Mouse (Mus musculus): ENCODE measurements around the gene Dnm1.
"Not testable (repeated sequence)": the region's sequence is repeated elsewhere in the genome, so short reads cannot be mapped to it uniquely, and the experiment has no call there.

Dnm1 gene

GRCm38 (mm10) chr2:32367315-32367714 is 14.2 kb upstream of the Dnm1 start:
- TF ChIP-seq POU5F1 (IDR thresholded peaks at IDR 0.05; ENCODE audit: borderline replicate concordance, low read length) (no peak), CTCF (conservative IDR thresholded peaks at IDR 0.05; ENCODE audit: low read length) (no peak), NANOG (IDR thresholded peaks at IDR 0.05; ENCODE audit: borderline replicate concordance, low read length) (no peak)
- H3K36me3 ChIP-seq (ENCODE audit: insufficient read depth, low read length): peaks cover 30% of the 10 kb centered on the region

GRCm38 (mm10) chr2:32364121-32364520 is 11.0 kb upstream of the Dnm1 start:
- no peak overlapping the region for H3K4me3 ChIP-seq (replicated peaks; ENCODE audit: low read length)
- peaks cover 31% of the 10 kb centered on the region for H3K4me1 ChIP-seq (replicated peaks; ENCODE audit: low read depth, low read length)
- TF ChIP-seq CTCF (conservative IDR thresholded peaks at IDR 0.05; ENCODE audit: low read length) (no peak), NANOG (IDR thresholded peaks at IDR 0.05; ENCODE audit: borderline replicate concordance, low read length) (no peak), POU5F1 (IDR thresholded peaks at IDR 0.05; ENCODE audit: borderline replicate concordance, low read length) (no peak)
- H3K36me3 ChIP-seq (ENCODE audit: insufficient read depth, low read length): peaks cover 6% of the 10 kb centered on the region
- no peaks in the 10 kb centered on the region for H3K9me3 ChIP-seq (ENCODE audit: low read length)
- peaks cover 20% of the 10 kb centered on the region for H3K27me3 ChIP-seq (ENCODE audit: insufficient read depth, low read length)

More at GRCm38 (mm10) chr2:32367315-32367714, 14.2 kb upstream of the Dnm1 start:
- Histone ChIP-seq H3K4me1 (replicated peaks; ENCODE audit: low read depth, low read length) (peaks cover 23% of the 10 kb centered on the region), H3K9me3 (ENCODE audit: low read length) (no peaks in the 10 kb centered on the region), H3K27me3 (ENCODE audit: insufficient read depth, low read length) (peaks cover 5% of the 10 kb centered on the region), H3K4me3 (replicated peaks; ENCODE audit: low read length) (no peak overlapping the region)

GRCm38 (mm10) chr2:32363376-32364106 is 10.4 kb upstream of the Dnm1 start:
- Histone ChIP-seq H3K27me3 (ENCODE audit: insufficient read depth, low read length) (peaks cover 20% of the 10 kb centered on the region), H3K9me3 (ENCODE audit: low read length) (no peaks in the 10 kb centered on the region), H3K4me1 (replicated peaks; ENCODE audit: low read depth, low read length) (peaks cover 32% of the 10 kb centered on the region), H3K36me3 (ENCODE audit: insufficient read depth, low read length) (peaks cover 6% of the 10 kb centered on the region), H3K4me3 (replicated peaks; ENCODE audit: low read length) (peak overlapping the region; percentile 89)
- TF ChIP-seq CTCF (conservative IDR thresholded peaks at IDR 0.05; ENCODE audit: low read length) (no peak), POU5F1 (IDR thresholded peaks at IDR 0.05; ENCODE audit: borderline replicate concordance, low read length) (no peak), NANOG (IDR thresholded peaks at IDR 0.05; ENCODE audit: borderline replicate concordance, low read length) (no peak)

- TF ChIP-seq NANOG (IDR thresholded peaks at IDR 0.05; ENCODE audit: borderline replicate concordance, low read length): no peak
- TF ChIP-seq CTCF (conservative IDR thresholded peaks at IDR 0.05; ENCODE audit: low read length): no peak; the same call in 1 of the 2 replicates
- no peak for TF ChIP-seq POU5F1 (IDR thresholded peaks at IDR 0.05; ENCODE audit: borderline replicate concordance, low read length)
- Histone ChIP-seq H3K4me1 (replicated peaks; ENCODE audit: low read depth, low read length) (peaks cover 38% of the 10 kb centered on the region), H3K36me3 (ENCODE audit: insufficient read depth, low read length) (peaks cover 6% of the 10 kb centered on the region), H3K9me3 (ENCODE audit: low read length) (no peaks in the 10 kb centered on the region), H3K4me3 (replicated peaks; ENCODE audit: low read length) (peak overlapping the region; percentile 89), H3K27me3 (ENCODE audit: insufficient read depth, low read length) (peaks cover 20% of the 10 kb centered on the region)
These were observed 9.7 kb upstream of the Dnm1 start for GRCm38 (mm10) chr2:32362817-32363340.

- peaks cover 45% of the 10 kb centered on the region for H3K4me1 ChIP-seq (replicated peaks; ENCODE audit: low read depth, low read length)
- peak overlapping the region; percentile 89 for H3K4me3 ChIP-seq (replicated peaks; ENCODE audit: low read length)
- peaks cover 26% of the 10 kb centered on the region for H3K27me3 ChIP-seq (ENCODE audit: insufficient read depth, low read length)
- H3K9me3 ChIP-seq (ENCODE audit: low read length); H3K36me3 ChIP-seq (ENCODE audit: insufficient read depth, low read length): not testable (repeated sequence)
These were observed 9.1 kb upstream of the Dnm1 start for GRCm38 (mm10) chr2:32362274-32362673.

- H3K36me3 ChIP-seq (ENCODE audit: insufficient read depth, low read length): no peaks in the 10 kb centered on the region
- no peak for TF ChIP-seq POU5F1 (IDR thresholded peaks at IDR 0.05; ENCODE audit: borderline replicate concordance, low read length)
- TF ChIP-seq CTCF (conservative IDR thresholded peaks at IDR 0.05; ENCODE audit: low read length): peak; percentile 47
- TF ChIP-seq NANOG (IDR thresholded peaks at IDR 0.05; ENCODE audit: borderline replicate concordance, low read length): no peak
- H3K4me1 ChIP-seq (replicated peaks; ENCODE audit: low read depth, low read length): peaks cover 46% of the 10 kb centered on the region
- H3K27me3 ChIP-seq (ENCODE audit: insufficient read depth, low read length): peaks cover 29% of the 10 kb centered on the region
- no peaks in the 10 kb centered on the region for H3K9me3 ChIP-seq (ENCODE audit: low read length)
- H3K4me3 ChIP-seq (replicated peaks; ENCODE audit: low read length): peak overlapping the region; percentile 75
These were observed 8.3 kb upstream of the Dnm1 start for GRCm38 (mm10) chr2:32361437-32361836.

- TF ChIP-seq POU5F1 (IDR thresholded peaks at IDR 0.05; ENCODE audit: borderline replicate concordance, low read length) (no peak), CTCF (conservative IDR thresholded peaks at IDR 0.05; ENCODE audit: low read length) (no peak), NANOG (IDR thresholded peaks at IDR 0.05; ENCODE audit: borderline replicate concordance, low read length) (no peak)
- Histone ChIP-seq H3K9me3 (ENCODE audit: low read length) (no peaks in the 10 kb centered on the region), H3K27me3 (ENCODE audit: insufficient read depth, low read length) (peaks cover 29% of the 10 kb centered on the region), H3K4me1 (replicated peaks; ENCODE audit: low read depth, low read length) (peaks cover 46% of the 10 kb centered on the region), H3K36me3 (ENCODE audit: insufficient read depth, low read length) (no peaks in the 10 kb centered on the region), H3K4me3 (replicated peaks; ENCODE audit: low read length) (peak overlapping the region; percentile 75)
These were observed 7.6 kb upstream of the Dnm1 start for GRCm38 (mm10) chr2:32360741-32361140.

GRCm38 (mm10) chr2:32358381-32358780 is 5.2 kb upstream of the Dnm1 start:
- no peak for TF ChIP-seq CTCF (conservative IDR thresholded peaks at IDR 0.05; ENCODE audit: low read length)
- no peak for TF ChIP-seq NANOG (IDR thresholded peaks at IDR 0.05; ENCODE audit: borderline replicate concordance, low read length)
- TF ChIP-seq POU5F1 (IDR thresholded peaks at IDR 0.05; ENCODE audit: borderline replicate concordance, low read length): no peak
- H3K36me3 ChIP-seq (ENCODE audit: insufficient read depth, low read length): no peaks in the 10 kb centered on the region
- H3K27me3 ChIP-seq (ENCODE audit: insufficient read depth, low read length): peaks cover 29% of the 10 kb centered on the region
- 0 out of 2 replicates have a peak overlapping the region, but pooled peaks have one; percentile 17 for H3K4me3 ChIP-seq (replicated peaks; ENCODE audit: low read length)
- H3K9me3 ChIP-seq (ENCODE audit: low read length): no peaks in the 10 kb centered on the region
- H3K4me1 ChIP-seq (replicated peaks; ENCODE audit: low read depth, low read length): peaks cover 43% of the 10 kb centered on the region
